Mouse (Mus musculus): ENCODE results near the gene Scyl2. TPM values are rescaled to one million over a fixed set of nuclear protein-coding genes. Genes with fewer than 3 reads are reported as not detected.
A peak's percentile ranks its signal among the peaks of the same experiment; 100 is the strongest.

The Scyl2 gene
- total and polyA plus RNA-seq, 2 experiments from 2014 or later, result 7.0 to 35.6 TPM

DNA sequence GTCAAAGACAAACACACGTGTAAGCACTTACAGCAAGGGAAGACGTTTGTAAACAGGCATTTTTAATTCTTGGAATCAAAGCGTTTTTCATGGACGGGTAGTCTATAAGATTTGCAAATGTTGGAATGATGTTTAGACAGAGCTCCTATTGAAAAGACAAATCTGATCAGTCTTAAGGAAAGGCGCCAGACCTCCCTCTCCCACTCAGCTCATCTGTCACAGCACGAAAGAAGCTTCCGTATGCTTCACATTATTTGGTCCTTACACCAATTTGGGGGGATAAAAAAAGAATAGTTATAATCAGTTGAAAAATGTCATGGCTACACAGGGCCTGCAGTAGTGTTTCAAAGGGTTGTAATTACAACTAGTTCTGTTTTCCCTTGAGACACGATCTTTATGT, 33.2 kb downstream of the Scyl2 start:
- no peaks in the 10 kb centered on the region for H3K9me3 ChIP-seq (ENCODE audit: low read length)
- no peak overlapping the region for H3K4me3 ChIP-seq (ENCODE audit: low read depth, low read length)
- peaks cover 49% of the 10 kb centered on the region for H3K36me3 ChIP-seq (ENCODE audit: insufficient read depth, low read length)
- DNase-seq (ENCODE audit: low spot score) (no peak), ATAC-seq (ENCODE audit: low FRiP score) (no peak)
- WGBS, result 89% methylated on average over 8 of the region's 8 CpGs
- no peak for TF ChIP-seq CTCF (IDR thresholded peaks at IDR 0.05)
- H3K27ac ChIP-seq (ENCODE audit: low read depth, low read length), result no peak overlapping the region
- H3K4me2 ChIP-seq (ENCODE audit: low read depth, low read length, poor library complexity, severe bottlenecking), result no peak overlapping the region
- no peaks in the 10 kb centered on the region for H3K4me1 ChIP-seq (ENCODE audit: insufficient read depth, low read length)
- H3K27me3 ChIP-seq (ENCODE audit: insufficient read depth, low read length), result no peaks in the 10 kb centered on the region
- H3K9ac ChIP-seq (replicated peaks; ENCODE audit: low read length, poor library complexity, severe bottlenecking), result no peak overlapping the region

DNA sequence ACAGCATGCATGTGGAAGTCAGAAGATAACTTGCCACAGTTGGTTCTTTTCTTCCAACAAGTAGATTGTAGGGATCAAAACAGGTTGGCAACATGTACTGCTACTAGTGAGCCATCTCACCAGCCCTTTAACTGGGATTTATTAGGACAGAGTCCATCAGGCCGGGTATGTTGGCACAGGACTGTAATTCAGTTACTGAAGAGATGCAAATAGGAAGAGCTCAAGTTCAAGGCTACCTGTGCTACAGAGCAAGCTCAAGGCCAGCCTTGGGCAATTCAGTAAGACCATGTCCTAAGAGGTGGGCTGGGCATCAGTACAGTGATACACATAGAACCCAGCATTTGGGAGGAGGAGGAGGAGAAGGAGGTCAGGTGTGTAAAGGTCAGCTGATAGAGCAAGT, 34.4 kb downstream of the Scyl2 start:
- Histone ChIP-seq H3K9ac (replicated peaks; ENCODE audit: low read length, poor library complexity, severe bottlenecking) (no peak overlapping the region), H3K36me3 (ENCODE audit: insufficient read depth, low read length) (peaks cover 45% of the 10 kb centered on the region), H3K4me2 (ENCODE audit: low read depth, low read length, poor library complexity, severe bottlenecking) (no peak overlapping the region), H3K27me3 (ENCODE audit: insufficient read depth, low read length) (no peaks in the 10 kb centered on the region), H3K4me3 (ENCODE audit: low read depth, low read length) (no peak overlapping the region), H3K27ac (ENCODE audit: low read depth, low read length) (no peak overlapping the region), H3K9me3 (ENCODE audit: low read length) (no peaks in the 10 kb centered on the region), H3K4me1 (ENCODE audit: insufficient read depth, low read length) (no peaks in the 10 kb centered on the region)
- no peak for ATAC-seq (ENCODE audit: low FRiP score)
- DNase-seq (ENCODE audit: low spot score), result no peak
- WGBS, result 95% methylated on average over 1 of the region's 1 CpGs
- TF ChIP-seq CTCF (IDR thresholded peaks at IDR 0.05), result no peak

DNA sequence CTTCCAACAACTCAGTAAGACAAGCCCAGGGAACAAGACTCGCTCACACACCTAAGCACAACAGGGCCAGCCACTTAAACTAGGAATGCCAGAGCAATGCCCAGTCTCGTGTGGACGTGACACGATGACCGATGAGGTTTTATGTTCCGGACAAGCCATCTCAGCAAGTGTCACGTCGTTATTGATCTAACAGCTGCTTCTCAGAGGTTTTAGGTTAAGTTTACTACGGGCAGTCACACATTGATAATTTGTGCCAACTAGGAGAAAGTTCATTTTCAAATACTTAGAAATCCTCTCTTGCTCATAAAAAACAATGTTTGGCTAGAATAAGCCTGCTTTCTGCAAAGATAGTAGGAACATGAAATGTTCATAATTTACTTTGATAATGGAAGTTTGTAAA, 39.2 kb downstream of the Scyl2 start:
- no peaks in the 10 kb centered on the region for H3K4me1 ChIP-seq (ENCODE audit: insufficient read depth, low read length)
- ATAC-seq (ENCODE audit: low FRiP score), result no peak
- peaks cover 46% of the 10 kb centered on the region for H3K36me3 ChIP-seq (ENCODE audit: insufficient read depth, low read length)

DNA sequence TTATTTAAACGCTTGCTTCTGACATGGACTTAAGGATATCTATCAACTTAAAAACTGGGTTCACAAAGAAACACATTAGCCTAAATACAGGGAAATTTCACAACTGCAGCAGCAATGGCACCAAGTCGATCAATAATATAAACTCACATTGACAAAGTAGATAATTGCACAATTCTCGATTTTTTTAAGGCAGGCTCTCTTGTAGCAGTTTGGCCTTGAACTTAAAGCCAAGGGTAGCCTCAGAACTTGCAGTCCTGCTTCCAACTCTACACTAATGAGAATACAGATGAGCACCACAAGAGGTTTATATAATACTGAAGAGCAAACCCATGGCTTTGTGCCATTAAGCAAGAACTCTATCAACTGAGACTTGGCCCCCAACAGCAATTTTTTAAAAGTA, 49.1 kb downstream of the Scyl2 start:
- Histone ChIP-seq H3K4me1 (ENCODE audit: insufficient read depth, low read length) (no peaks in the 10 kb centered on the region), H3K9ac (replicated peaks; ENCODE audit: low read length, poor library complexity, severe bottlenecking) (no peak overlapping the region), H3K27me3 (ENCODE audit: insufficient read depth, low read length) (no peaks in the 10 kb centered on the region), H3K36me3 (ENCODE audit: insufficient read depth, low read length) (peaks cover 19% of the 10 kb centered on the region), H3K4me3 (ENCODE audit: low read depth, low read length) (no peak overlapping the region), H3K9me3 (ENCODE audit: low read length) (no peaks in the 10 kb centered on the region), H3K4me2 (ENCODE audit: low read depth, low read length, poor library complexity, severe bottlenecking) (no peak overlapping the region), H3K27ac (ENCODE audit: low read depth, low read length) (no peak overlapping the region)
- WGBS, result 94% methylated on average over 3 of the region's 3 CpGs
- TF ChIP-seq CTCF (IDR thresholded peaks at IDR 0.05), result no peak
- DNase-seq (ENCODE audit: low spot score) (no peak), ATAC-seq (ENCODE audit: low FRiP score) (no peak)

More for the DNA sequence above, 39.2 kb downstream of the Scyl2 start:
- Histone ChIP-seq H3K4me3 (ENCODE audit: low read depth, low read length) (no peak overlapping the region), H3K4me2 (ENCODE audit: low read depth, low read length, poor library complexity, severe bottlenecking) (no peak overlapping the region), H3K9me3 (ENCODE audit: low read length) (no peaks in the 10 kb centered on the region), H3K9ac (replicated peaks; ENCODE audit: low read length, poor library complexity, severe bottlenecking) (no peak overlapping the region), H3K27ac (ENCODE audit: low read depth, low read length) (no peak overlapping the region), H3K27me3 (ENCODE audit: insufficient read depth, low read length) (no peaks in the 10 kb centered on the region)
- TF ChIP-seq CTCF (IDR thresholded peaks at IDR 0.05), result no peak
- 93% methylated on average over 9 of the region's 9 CpGs for WGBS
- no peak for DNase-seq (ENCODE audit: low spot score)

DNA sequence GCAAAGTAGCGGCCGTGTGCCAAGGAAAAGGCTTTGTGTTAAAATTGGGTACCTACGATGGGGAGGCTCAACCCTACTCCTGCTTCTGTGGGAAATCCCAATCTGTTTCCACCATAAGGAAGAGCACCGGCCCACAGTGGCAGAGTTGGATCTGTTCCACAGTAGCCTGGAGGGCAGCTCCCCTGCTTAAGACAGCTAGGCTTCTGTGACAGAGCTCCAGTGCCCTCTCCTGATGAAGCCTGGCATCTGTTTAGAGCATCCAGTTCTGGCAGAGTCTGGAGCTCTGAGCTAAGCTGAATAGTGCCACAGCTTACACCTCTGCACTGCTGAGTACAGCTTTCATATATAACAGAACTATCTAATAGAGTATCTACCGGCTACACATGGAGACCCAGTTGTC, 51.1 kb downstream of the Scyl2 start:
- peak; percentile 80 for ATAC-seq (ENCODE audit: low FRiP score)
- Histone ChIP-seq H3K27me3 (ENCODE audit: insufficient read depth, low read length) (no peaks in the 10 kb centered on the region), H3K27ac (ENCODE audit: low read depth, low read length) (no peak overlapping the region), H3K4me1 (ENCODE audit: insufficient read depth, low read length) (no peaks in the 10 kb centered on the region), H3K4me3 (ENCODE audit: low read depth, low read length) (no peak overlapping the region), H3K9ac (replicated peaks; ENCODE audit: low read length, poor library complexity, severe bottlenecking) (no peak overlapping the region), H3K36me3 (ENCODE audit: insufficient read depth, low read length) (peaks cover 2% of the 10 kb centered on the region; the same call in 1 of the 2 replicates), H3K9me3 (ENCODE audit: low read length) (no peaks in the 10 kb centered on the region), H3K4me2 (ENCODE audit: low read depth, low read length, poor library complexity, severe bottlenecking) (no peak overlapping the region)
- peak; percentile 75 for TF ChIP-seq CTCF (IDR thresholded peaks at IDR 0.05)
- 75% methylated on average over 5 of the region's 5 CpGs for WGBS
- peak; percentile 83 for DNase-seq (ENCODE audit: low spot score)

DNA sequence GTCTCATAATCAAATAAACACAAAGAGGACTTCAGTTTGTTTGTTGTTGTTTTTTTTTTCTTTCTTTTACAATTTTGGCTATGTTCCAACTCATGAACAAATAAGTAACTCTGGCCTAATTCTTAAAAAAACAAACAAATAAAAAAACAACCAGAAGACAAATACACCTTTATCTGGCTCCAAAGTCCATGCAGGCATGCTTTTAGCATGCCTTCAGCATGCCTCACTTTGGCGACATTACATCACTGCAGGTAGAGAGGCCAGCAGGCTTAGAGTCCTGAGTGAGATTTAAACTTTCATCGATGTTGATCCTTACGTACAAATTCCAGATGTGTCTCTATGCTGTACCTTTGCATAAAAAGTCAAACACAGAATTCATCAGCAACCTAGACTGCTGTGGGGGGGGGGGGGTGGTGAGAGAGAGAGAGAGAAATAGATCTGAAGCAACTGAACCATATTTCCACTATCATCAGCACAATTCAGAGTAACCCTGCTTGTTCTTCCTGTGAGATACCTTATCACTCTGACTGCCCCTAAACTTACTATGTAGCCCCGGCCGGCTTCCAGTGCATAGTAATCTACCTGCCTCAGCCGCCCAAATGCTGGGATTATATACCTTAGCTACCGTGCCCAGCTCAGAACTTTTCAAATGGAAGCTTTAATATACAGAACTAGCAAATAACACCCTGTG, 52.2 kb downstream of the Scyl2 start:
- Histone ChIP-seq H3K27me3 (ENCODE audit: insufficient read depth, low read length) (no peaks in the 10 kb centered on the region), H3K4me2 (ENCODE audit: low read depth, low read length, poor library complexity, severe bottlenecking) (no peak overlapping the region), H3K4me3 (ENCODE audit: low read depth, low read length) (no peak overlapping the region), H3K9me3 (ENCODE audit: low read length) (no peaks in the 10 kb centered on the region), H3K36me3 (ENCODE audit: insufficient read depth, low read length) (0 out of 2 replicates have a peak, but pooled peaks cover 2% of the 10 kb centered on the region), H3K27ac (ENCODE audit: low read depth, low read length) (no peak overlapping the region), H3K9ac (replicated peaks; ENCODE audit: low read length, poor library complexity, severe bottlenecking) (no peak overlapping the region), H3K4me1 (ENCODE audit: insufficient read depth, low read length) (no peaks in the 10 kb centered on the region)
- 94% methylated on average over 7 of the region's 7 CpGs for WGBS
- no peak for TF ChIP-seq CTCF (IDR thresholded peaks at IDR 0.05)
- DNase-seq (ENCODE audit: low spot score) (no peak), ATAC-seq (ENCODE audit: low FRiP score) (no peak)

Data from midbrain, postnatal 0 days (tissue).